Mouse (Mus musculus): ENCODE results near the gene Ywhab. TPM values are rescaled to one million over a fixed set of nuclear protein-coding genes. Genes with fewer than 3 reads are reported as not detected.

Gene Ywhab
- 10 to 100 TPM; 66.3 to 88.1 TPM for polyA plus RNA-seq (2017; shearing (Covaris generic))

- no peak for ATAC-seq
Measured at GRCm38 (mm10) chr2:163994654-163994976, at the start of gene Ywhab. Ywhab (plus strand) TSS chr2:163994960.

DNA sequence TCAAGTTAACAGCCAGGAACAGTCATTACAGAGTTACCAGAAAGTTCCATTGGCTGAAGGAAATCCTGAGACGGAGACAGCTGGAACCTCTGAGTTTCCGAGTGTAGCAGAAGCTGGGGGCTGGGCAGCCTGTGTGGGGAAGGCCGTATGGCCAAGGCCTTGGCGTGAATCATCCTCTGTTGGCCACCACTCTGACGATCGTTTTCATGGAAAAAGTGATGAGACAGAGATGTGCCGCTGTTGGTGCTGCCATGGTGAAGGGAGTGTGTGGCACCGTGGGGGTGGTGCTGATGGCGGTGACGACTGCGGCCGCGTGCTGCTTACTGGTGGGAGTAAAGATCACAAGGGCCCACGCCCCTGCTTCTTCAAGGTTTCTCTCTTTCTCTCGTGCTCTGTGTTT is 48.5 kb upstream of the Ywhab start:
- ATAC-seq = no peak

- no peak for ATAC-seq
Measured at GRCm38 (mm10) chr2:163947976-163948375, 46.8 kb upstream of the Ywhab start.

DNA sequence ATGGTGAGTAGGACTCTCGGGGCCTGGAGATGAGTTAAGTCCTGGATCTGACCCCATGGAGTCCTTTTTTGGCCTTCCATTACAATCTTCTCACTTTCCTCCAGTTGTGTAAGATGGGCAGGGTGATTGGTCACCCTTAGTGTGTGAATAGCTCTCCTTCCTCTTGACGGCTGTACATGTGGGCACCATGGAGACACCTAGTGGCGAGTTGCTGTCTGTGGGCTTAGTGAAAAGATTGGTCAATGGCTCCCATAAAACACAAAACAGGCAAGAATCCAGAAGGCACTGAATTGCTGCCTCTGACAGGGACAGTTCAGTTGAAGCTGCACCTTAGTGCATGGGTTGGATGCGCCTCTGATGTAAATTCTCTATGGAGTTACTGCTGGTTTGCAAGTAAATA is 43.0 kb upstream of the Ywhab start:
- ATAC-seq = no peak

- no peak for ATAC-seq
Measured at GRCm38 (mm10) chr2:163953622-163954310, 41.0 kb upstream of the Ywhab start.

DNA sequence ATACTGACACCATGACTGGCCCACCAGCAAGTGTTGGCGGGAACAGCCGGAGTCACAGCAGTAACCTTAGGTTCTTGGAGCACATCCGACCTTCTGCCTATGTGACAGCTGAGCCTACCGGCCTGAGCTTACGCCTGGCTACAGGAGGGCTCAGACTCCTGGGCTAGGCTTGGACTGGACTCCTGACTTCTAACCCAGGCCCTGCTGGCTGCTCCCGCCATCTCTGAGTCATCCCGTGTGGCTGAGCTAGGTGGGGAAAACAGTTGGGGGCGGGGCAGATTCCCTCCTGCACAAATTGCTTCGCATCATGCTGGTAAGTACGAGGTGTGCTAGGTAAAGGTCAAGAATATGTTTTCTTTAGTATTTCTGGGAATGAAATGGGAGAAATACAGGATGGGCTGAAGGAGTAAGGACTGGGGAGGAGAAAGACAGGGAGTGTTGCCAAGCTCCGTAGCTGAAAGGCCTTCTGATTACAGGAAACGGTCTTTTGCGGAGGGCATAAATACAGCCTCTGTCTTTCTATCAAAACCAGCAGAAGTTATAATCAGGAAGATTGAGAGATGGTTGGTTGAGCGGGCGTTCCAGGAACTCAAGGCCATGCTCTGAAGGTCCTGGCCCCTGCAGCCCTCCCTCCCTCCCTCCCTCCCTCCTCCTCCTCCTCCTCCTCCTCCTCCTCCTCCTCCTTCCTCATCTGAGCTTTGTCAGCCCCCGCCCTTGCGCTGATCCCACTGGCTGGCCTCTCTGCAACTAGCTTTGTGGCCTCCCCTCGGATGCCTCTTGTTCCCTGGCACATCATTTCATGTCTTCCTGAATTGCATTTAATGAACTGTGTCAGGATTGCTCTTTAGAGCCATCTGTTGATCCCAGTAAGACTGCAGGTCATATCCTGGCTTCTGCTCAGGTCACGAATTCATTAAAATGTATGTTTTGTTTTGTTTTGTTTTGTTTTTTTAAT is 29.9 kb upstream of the Ywhab start:
- ATAC-seq = no peak

DNA sequence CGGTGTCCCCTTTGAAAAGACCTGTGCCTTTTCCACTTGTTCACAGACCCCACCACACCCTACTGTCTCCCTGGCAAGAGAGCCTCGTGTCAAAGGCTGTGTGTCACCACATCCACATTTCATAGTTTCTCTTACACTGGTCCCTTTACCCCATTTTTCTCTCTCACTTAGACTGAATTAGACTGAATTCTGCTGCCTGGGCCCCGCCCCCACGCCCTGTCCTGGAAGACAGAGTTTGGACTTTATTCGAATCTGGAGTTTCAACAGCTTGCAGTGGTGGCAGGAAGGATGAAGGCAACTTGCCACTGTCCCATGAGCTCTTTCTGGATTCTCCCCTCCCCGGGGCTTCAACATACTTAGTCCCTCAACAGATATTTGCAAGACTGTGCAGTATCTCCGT is 29.1 kb upstream of the Ywhab start:
- ATAC-seq = no peak

GRCm38 (mm10) chr2:163968581-163968980 is 26.2 kb upstream of the Ywhab start:
- ATAC-seq = no peak

GRCm38 (mm10) chr2:163970326-163970725 is 24.4 kb upstream of the Ywhab start:
- ATAC-seq = no peak

GRCm38 (mm10) chr2:163974056-163974455 is 20.7 kb upstream of the Ywhab start:
- no peak for ATAC-seq

DNA sequence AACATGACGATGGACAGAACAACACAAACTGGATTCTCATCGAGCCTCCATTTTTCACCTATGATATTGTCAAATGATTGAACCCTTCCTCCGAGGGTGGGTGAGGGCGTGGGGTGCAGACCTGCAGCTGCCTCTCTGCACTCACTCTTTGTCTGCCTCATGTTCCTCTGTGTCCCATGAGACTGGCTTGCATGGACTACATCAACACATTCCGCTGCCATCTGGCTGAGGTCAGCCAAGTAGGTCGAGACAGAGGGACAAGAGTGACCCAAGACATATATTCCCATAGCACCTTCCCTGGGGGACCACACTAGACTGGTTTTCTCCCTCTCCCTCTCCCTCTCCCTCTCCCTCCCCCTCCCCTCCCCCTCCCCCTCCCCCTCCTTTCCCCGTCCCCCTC is 18.3 kb upstream of the Ywhab start:
- ATAC-seq = no peak

DNA sequence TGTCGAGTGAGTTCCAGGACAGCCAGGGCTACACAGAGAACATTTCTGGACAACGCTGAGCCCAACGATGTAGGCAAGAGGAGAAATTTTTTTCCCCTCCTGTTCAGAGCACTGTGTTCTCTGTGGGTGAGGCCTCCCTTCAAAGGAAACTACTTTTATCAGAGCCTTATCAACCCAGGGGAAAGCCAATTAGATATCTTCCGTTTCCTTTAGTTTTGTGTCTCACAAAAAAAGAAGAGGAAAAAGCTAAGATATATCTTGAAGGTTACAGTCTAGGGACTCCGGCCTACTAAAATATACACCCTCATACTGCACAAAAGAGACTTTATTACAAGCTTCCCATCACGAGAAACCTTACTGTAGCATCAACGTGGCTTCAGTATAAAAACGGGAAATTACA is 7.5 kb upstream of the Ywhab start:
- ATAC-seq = no peak

DNA sequence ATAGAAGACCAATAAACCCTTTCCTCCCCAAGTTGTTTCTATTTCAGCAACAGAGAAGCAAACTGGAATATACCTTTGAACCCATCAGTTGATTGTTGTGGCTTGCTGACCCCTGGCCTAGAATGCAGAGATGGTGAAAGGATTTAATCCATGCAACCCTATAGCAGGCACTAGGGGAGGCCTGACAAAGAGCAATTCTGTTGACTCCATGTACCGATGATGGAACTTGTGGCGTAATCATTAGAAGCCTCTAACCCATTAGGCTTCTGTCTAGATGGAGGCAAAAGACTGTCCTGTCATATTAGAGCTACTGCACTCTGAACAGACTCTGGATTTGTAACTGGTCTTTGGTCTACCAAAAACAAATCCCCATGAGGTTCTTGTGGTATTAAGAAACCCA is 1.9 kb upstream of the Ywhab start:
- ATAC-seq = no peak

DNA sequence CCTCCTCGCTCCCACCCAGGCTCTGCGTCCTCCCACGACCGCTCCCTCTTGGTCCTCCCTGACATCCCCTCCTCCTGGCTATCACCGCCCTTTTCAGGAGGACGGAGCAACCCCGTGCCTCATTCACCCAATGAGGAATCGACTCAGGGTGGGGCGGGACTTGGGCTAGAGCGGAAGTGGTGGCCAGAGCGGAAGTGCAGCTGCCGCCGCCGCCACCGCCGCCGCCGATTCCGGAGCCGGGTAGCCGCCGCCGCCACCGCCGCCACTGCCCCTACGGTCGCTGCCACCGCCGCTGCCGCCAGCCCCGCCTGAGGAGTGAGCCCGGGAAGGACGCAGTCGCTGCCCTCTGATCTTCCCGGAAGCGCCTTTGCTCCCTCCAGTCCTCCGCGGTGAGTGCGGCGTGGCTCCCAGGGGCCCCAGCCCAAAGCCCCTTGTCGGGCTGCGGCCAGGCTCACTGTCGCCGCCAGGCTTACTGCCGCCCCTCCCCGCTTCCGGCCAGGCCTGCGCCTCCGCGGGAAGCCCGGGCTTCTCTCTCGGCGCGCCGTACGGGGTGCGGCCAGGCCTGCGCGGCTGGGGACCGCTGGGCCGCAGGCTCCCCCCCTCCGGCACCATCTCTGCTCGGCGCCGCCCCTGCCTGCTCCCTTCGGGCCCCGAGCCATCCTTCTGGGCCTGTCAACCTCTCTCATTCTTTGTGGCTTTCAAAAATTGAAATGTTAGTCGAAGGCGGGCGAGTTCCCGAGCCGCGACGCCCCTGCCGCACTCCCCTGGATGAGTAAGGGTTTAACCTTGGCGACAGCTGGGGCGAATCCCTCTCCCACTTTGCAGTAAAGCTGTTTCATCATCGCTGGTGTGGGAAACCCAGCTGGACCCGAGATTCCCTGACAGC is 460 bp downstream of the Ywhab start:
- ATAC-seq = peak; percentile 93

GRCm38 (mm10) chr2:163996275-163996674 is 1.5 kb downstream of the Ywhab start:
- no peak for ATAC-seq

GRCm38 (mm10) chr2:163996899-163997298 is 2.1 kb downstream of the Ywhab start:
- no peak for ATAC-seq

DNA sequence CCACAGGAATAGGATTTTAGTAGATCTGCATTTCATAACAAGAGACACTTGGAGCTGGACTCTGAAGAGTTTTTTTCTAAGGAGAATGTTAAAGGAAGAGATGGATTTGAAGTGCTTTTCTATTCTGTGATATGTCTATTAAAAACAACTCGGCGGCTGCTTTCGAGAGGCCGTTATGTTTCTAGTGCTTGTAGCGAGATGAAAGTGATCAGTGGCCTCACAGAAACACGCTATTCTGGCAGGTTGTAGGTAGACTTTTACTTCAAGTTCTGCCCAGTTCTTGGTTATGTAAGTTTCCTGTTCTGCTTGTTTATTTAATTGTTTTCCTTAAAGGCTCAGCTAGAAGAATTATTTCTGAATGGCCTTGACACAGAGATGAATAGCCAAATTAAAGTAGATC is 4.2 kb downstream of the Ywhab start:
- ATAC-seq = no peak

- ATAC-seq = no peak
Measured at GRCm38 (mm10) chr2:164002637-164003036, 7.9 kb downstream of the Ywhab start.

- no peak for ATAC-seq
Measured at GRCm38 (mm10) chr2:164004503-164004902, 9.7 kb downstream of the Ywhab start.

GRCm38 (mm10) chr2:164006932-164007331 is 12.2 kb downstream of the Ywhab start:
- peak; percentile 80 for ATAC-seq

GRCm38 (mm10) chr2:164007547-164007946 is 12.8 kb downstream of the Ywhab start:
- no peak for ATAC-seq

GRCm38 (mm10) chr2:164007987-164008545 is 13.3 kb downstream of the Ywhab start:
- ATAC-seq = no peak

- ATAC-seq = no peak
Measured at GRCm38 (mm10) chr2:164009227-164009626, 14.5 kb downstream of the Ywhab start.

Data from CD4-positive, CD25-positive, alpha-beta regulatory T cell, adult 4 months (primary cell).